ENCODE assay signal across 16 mouse cellular contexts in genomic region chr19:56664944-56665663, GRCm38 (mm10). TPM values are rescaled to one million over a fixed set of nuclear protein-coding genes. Genes with fewer than 3 reads are reported as not detected.
A peak's percentile ranks its signal among the peaks of the same experiment; 100 is the strongest.
DNase-seq lines count a peak whose midpoint lies in the region; ATAC-seq and TF ChIP-seq lines count a peak whose summit lies in the region.
"Had no signal": no experiment of that assay in that cellular context is flagged by ENCODE, and none has a peak within 500 bp of the region (broad histone marks: within the 10 kb centered on the region; RNA-seq: fewer than 3 reads in every experiment).

No protein-coding gene starts in this region.

- H3K4me1 ChIP-seq in hindbrain, embryonic 16.5 days (ENCODE audit: control insufficient read depth, insufficient read depth, low read depth, low read length): no peaks in the 10 kb centered on the region
- no peaks in the 10 kb centered on the region; the same call in 1 of the 2 replicates for H3K4me1 ChIP-seq in hindbrain, embryonic 11.5 days (replicated peaks; ENCODE audit: control insufficient read depth, insufficient read depth, low read length)
- peaks cover 77% of the 10 kb centered on the region for H3K4me1 ChIP-seq in E14TG2a.4 (replicated peaks; ENCODE audit: low read depth, low read length)
- H3K4me1 ChIP-seq: forebrain, embryonic 13.5 days had no signal

- H3K27ac ChIP-seq in hindbrain, embryonic 16.5 days (ENCODE audit: low read depth, low read length): peak overlapping the region; percentile 39; the same call in 1 of the 2 replicates
- no peak overlapping the region for H3K27ac ChIP-seq in hindbrain, embryonic 11.5 days (ENCODE audit: low read depth, low read length)
- H3K27ac ChIP-seq: forebrain, embryonic 13.5 days; liver, embryonic 12.5 days had no signal

- H3K27me3 ChIP-seq in hindbrain, embryonic 16.5 days (replicated peaks; ENCODE audit: control insufficient read depth, insufficient read depth, low read length): no peaks in the 10 kb centered on the region
- H3K27me3 ChIP-seq in hindbrain, embryonic 11.5 days (ENCODE audit: control insufficient read depth, insufficient read depth, low read length): no peaks in the 10 kb centered on the region
- H3K27me3 ChIP-seq in E14TG2a.4 (ENCODE audit: insufficient read depth, low read length): peaks cover 3% of the 10 kb centered on the region; the same call in 1 of the 2 replicates
- H3K27me3 ChIP-seq: forebrain, embryonic 13.5 days; liver, embryonic 12.5 days had no signal

- TF ChIP-seq CTCF in E14TG2a.4 (conservative IDR thresholded peaks at IDR 0.05; ENCODE audit: low read length): no peak

- H3K9me3 ChIP-seq in hindbrain, embryonic 16.5 days (ENCODE audit: control insufficient read depth, low read length): no peaks in the 10 kb centered on the region
- H3K9me3 ChIP-seq in hindbrain, embryonic 11.5 days (ENCODE audit: control insufficient read depth, low read length): no peaks in the 10 kb centered on the region
- H3K9me3 ChIP-seq in E14TG2a.4 (ENCODE audit: low read length): peaks cover 16% of the 10 kb centered on the region
- H3K9me3 ChIP-seq: forebrain, embryonic 13.5 days; liver, embryonic 12.5 days had no signal

- WGBS in hindbrain, embryonic 16.5 days: 65% methylated on average over 7 of the region's 7 CpGs
- WGBS in hindbrain, embryonic 11.5 days: 75% methylated on average over 7 of the region's 7 CpGs

- peak; percentile 20 for DNase-seq in adrenal gland, postnatal 25 days
- DNase-seq in adrenal gland, adult 8-10 months: no peak
- no peak for DNase-seq in hindbrain, embryonic 11.5 days (ENCODE audit: low spot score)
- DNase-seq in lung, postnatal 25 days (ENCODE audit: low spot score): peak; percentile 51
- no peak for DNase-seq in embryo, embryonic 10 days (ENCODE audit: low spot score)
- no peak for DNase-seq in thymus, adult 18-20 months
- DNase-seq: cerebellum, postnatal 36 days; kidney, postnatal 10 days; right cerebral cortex, postnatal 4 days; thymus, postnatal 14 days had no signal

- H3K4me3 ChIP-seq in hindbrain, embryonic 16.5 days (ENCODE audit: low read length): no peak overlapping the region
- H3K4me3 ChIP-seq in hindbrain, embryonic 11.5 days (ENCODE audit: low read depth, low read length): no peak overlapping the region
- peak overlapping the region; percentile 64 for H3K4me3 ChIP-seq in E14TG2a.4 (replicated peaks; ENCODE audit: low read length)
- H3K4me3 ChIP-seq: forebrain, embryonic 13.5 days; liver, embryonic 12.5 days; megakaryocyte, embryonic 14.5 days had no signal

- ATAC-seq in hindbrain, embryonic 16.5 days: 0 out of 2 replicates have a peak, but pooled peaks have one; percentile 43
- no peak for ATAC-seq in hindbrain, embryonic 11.5 days (ENCODE audit: low FRiP score)
- ATAC-seq: forebrain, embryonic 13.5 days; intestine, postnatal 0 days; liver, embryonic 12.5 days had no signal

- H3K9ac ChIP-seq in hindbrain, embryonic 16.5 days (ENCODE audit: low read depth, low read length): no peak overlapping the region
- H3K9ac ChIP-seq in hindbrain, embryonic 11.5 days (ENCODE audit: low read depth, low read length): no peak overlapping the region
- H3K9ac ChIP-seq: forebrain, embryonic 13.5 days; liver, embryonic 12.5 days had no signal

- H3K4me2 ChIP-seq in hindbrain, embryonic 16.5 days (ENCODE audit: low read length): no peak overlapping the region
- no peak overlapping the region for H3K4me2 ChIP-seq in hindbrain, embryonic 11.5 days (replicated peaks; ENCODE audit: low read depth, low read length)
- H3K4me2 ChIP-seq: forebrain, embryonic 13.5 days; liver, embryonic 12.5 days had no signal

- H3K36me3 ChIP-seq in hindbrain, embryonic 16.5 days (ENCODE audit: control insufficient read depth, insufficient read depth, low read length): no peaks in the 10 kb centered on the region
- no peaks in the 10 kb centered on the region for H3K36me3 ChIP-seq in hindbrain, embryonic 11.5 days (ENCODE audit: control insufficient read depth, insufficient read depth, low read length)
- no peaks in the 10 kb centered on the region for H3K36me3 ChIP-seq in E14TG2a.4 (ENCODE audit: insufficient read depth, low read length)
- H3K36me3 ChIP-seq: liver, embryonic 12.5 days had no signal

RNA-seq across cellular contexts. Expression of gene Adrb1, which starts 56.9 kb away (rescaled TPM):
- 2.6 and 4.2 TPM in 2 replicates for total RNA-seq in adrenal gland, postnatal 25 days (2021)
- 1 to 10 TPM; 1.5 to 3.1 (median 2.4) TPM for total RNA-seq in adrenal gland, adult 8-10 months (2022)
- 0.56 and 0.71 TPM in 2 replicates for polyA plus RNA-seq in hindbrain, embryonic 16.5 days (2015; fragmentation: Nextera tagmentation; extraction: Ambion mirVana)
- polyA plus RNA-seq in hindbrain, embryonic 11.5 days (2014; fragmentation: Nextera tagmentation; extraction: Ambion mirVana): 0.11 and 0.17 TPM in 2 replicates

Comparison
In these comparisons a context has a peak if more than half of its experiments do, and no peak if none do; other contexts are left out.
1. DNase-seq: peak in adrenal gland, postnatal 25 days (single experiment) and lung, postnatal 25 days (single experiment); none in adrenal gland, adult 8-10 months (single experiment), hindbrain, embryonic 11.5 days (single experiment), embryo, embryonic 10 days (single experiment) and thymus, adult 18-20 months (0 of 2).